Mouse (Mus musculus): ENCODE data around the gene Pde6h. TPM values are rescaled to one million over a fixed set of nuclear protein-coding genes. Genes with fewer than 3 reads are reported as not detected.
A peak's percentile ranks its signal among the peaks of the same experiment; 100 is the strongest.

The Pde6h gene
- polyA plus RNA-seq, 1 experiment from 2014 or later = not detected

GRCm38 (mm10) chr6:136903885-136904470 lies 19.7 kb upstream of the Pde6h start:
- ATAC-seq (ENCODE audit: low FRiP score) (no peak), DNase-seq (ENCODE audit: low spot score) (no peak)
- Histone ChIP-seq H3K9me3 (ENCODE audit: control insufficient read depth, low read length) (no peaks in the 10 kb centered on the region), H3K4me2 (replicated peaks; ENCODE audit: low read depth, low read length) (no peak overlapping the region), H3K36me3 (ENCODE audit: control insufficient read depth, insufficient read depth, low read length) (no peaks in the 10 kb centered on the region), H3K4me1 (replicated peaks; ENCODE audit: control insufficient read depth, insufficient read depth, low read length) (no peaks in the 10 kb centered on the region), H3K27me3 (ENCODE audit: control insufficient read depth, insufficient read depth, low read length) (no peaks in the 10 kb centered on the region), H3K27ac (ENCODE audit: low read depth, low read length) (no peak overlapping the region), H3K9ac (ENCODE audit: low read depth, low read length) (no peak overlapping the region), H3K4me3 (ENCODE audit: low read depth, low read length) (no peak overlapping the region)
- WGBS = 75% methylated on average over 8 of the region's 8 CpGs

GRCm38 (mm10) chr6:136906283-136906936 lies 17.2 kb upstream of the Pde6h start:
- Histone ChIP-seq H3K4me2 (replicated peaks; ENCODE audit: low read depth, low read length) (no peak overlapping the region), H3K4me3 (ENCODE audit: low read depth, low read length) (no peak overlapping the region), H3K27ac (ENCODE audit: low read depth, low read length) (no peak overlapping the region), H3K4me1 (replicated peaks; ENCODE audit: control insufficient read depth, insufficient read depth, low read length) (no peaks in the 10 kb centered on the region), H3K9ac (ENCODE audit: low read depth, low read length) (no peak overlapping the region), H3K9me3 (ENCODE audit: control insufficient read depth, low read length) (no peaks in the 10 kb centered on the region), H3K27me3 (ENCODE audit: control insufficient read depth, insufficient read depth, low read length) (no peaks in the 10 kb centered on the region), H3K36me3 (ENCODE audit: control insufficient read depth, insufficient read depth, low read length) (no peaks in the 10 kb centered on the region)
- 81% methylated on average over 19 of the region's 19 CpGs for WGBS
- ATAC-seq (ENCODE audit: low FRiP score) (no peak), DNase-seq (ENCODE audit: low spot score) (no peak)

GRCm38 (mm10) chr6:136906937-136907293 lies 16.7 kb upstream of the Pde6h start:
- no peak overlapping the region for H3K4me3 ChIP-seq (ENCODE audit: low read depth, low read length)
- no peaks in the 10 kb centered on the region for H3K36me3 ChIP-seq (ENCODE audit: control insufficient read depth, insufficient read depth, low read length)
- H3K9ac ChIP-seq (ENCODE audit: low read depth, low read length) = no peak overlapping the region
- no peak for ATAC-seq (ENCODE audit: low FRiP score)
- no peaks in the 10 kb centered on the region for H3K9me3 ChIP-seq (ENCODE audit: control insufficient read depth, low read length)
- no peak overlapping the region for H3K27ac ChIP-seq (ENCODE audit: low read depth, low read length)
- 76% methylated on average over 10 of the region's 10 CpGs for WGBS
- no peak for DNase-seq (ENCODE audit: low spot score)
- no peaks in the 10 kb centered on the region for H3K27me3 ChIP-seq (ENCODE audit: control insufficient read depth, insufficient read depth, low read length)
- no peak overlapping the region for H3K4me2 ChIP-seq (replicated peaks; ENCODE audit: low read depth, low read length)
- no peaks in the 10 kb centered on the region for H3K4me1 ChIP-seq (replicated peaks; ENCODE audit: control insufficient read depth, insufficient read depth, low read length)

GRCm38 (mm10) chr6:136910247-136910890 lies 13.3 kb upstream of the Pde6h start:
- Histone ChIP-seq H3K27me3 (ENCODE audit: control insufficient read depth, insufficient read depth, low read length) (no peaks in the 10 kb centered on the region), H3K9me3 (ENCODE audit: control insufficient read depth, low read length) (no peaks in the 10 kb centered on the region), H3K4me1 (replicated peaks; ENCODE audit: control insufficient read depth, insufficient read depth, low read length) (no peaks in the 10 kb centered on the region), H3K4me2 (replicated peaks; ENCODE audit: low read depth, low read length) (no peak overlapping the region), H3K27ac (ENCODE audit: low read depth, low read length) (no peak overlapping the region), H3K4me3 (ENCODE audit: low read depth, low read length) (no peak overlapping the region), H3K36me3 (ENCODE audit: control insufficient read depth, insufficient read depth, low read length) (no peaks in the 10 kb centered on the region), H3K9ac (ENCODE audit: low read depth, low read length) (no peak overlapping the region)
- DNase-seq (ENCODE audit: low spot score) (no peak), ATAC-seq (ENCODE audit: low FRiP score) (no peak)
- 88% methylated on average over 9 of the region's 9 CpGs for WGBS

GRCm38 (mm10) chr6:136912751-136913265 lies 10.8 kb upstream of the Pde6h start:
- H3K4me1 ChIP-seq (replicated peaks; ENCODE audit: control insufficient read depth, insufficient read depth, low read length) = no peaks in the 10 kb centered on the region
- no peak for DNase-seq (ENCODE audit: low spot score)
- no peak for ATAC-seq (ENCODE audit: low FRiP score)
- no peak overlapping the region for H3K9ac ChIP-seq (ENCODE audit: low read depth, low read length)
- WGBS = 71% methylated on average over 1 of the region's 2 CpGs
- no peak overlapping the region for H3K4me2 ChIP-seq (replicated peaks; ENCODE audit: low read depth, low read length)
- H3K36me3 ChIP-seq (ENCODE audit: control insufficient read depth, insufficient read depth, low read length) = no peaks in the 10 kb centered on the region
- H3K27me3 ChIP-seq (ENCODE audit: control insufficient read depth, insufficient read depth, low read length) = no peaks in the 10 kb centered on the region
- no peak overlapping the region for H3K4me3 ChIP-seq (ENCODE audit: low read depth, low read length)
- no peaks in the 10 kb centered on the region for H3K9me3 ChIP-seq (ENCODE audit: control insufficient read depth, low read length)
- no peak overlapping the region for H3K27ac ChIP-seq (ENCODE audit: low read depth, low read length)

GRCm38 (mm10) chr6:136913384-136914126 lies 10.1 kb upstream of the Pde6h start:
- peak; percentile 34 for DNase-seq (ENCODE audit: low spot score)
- no peak overlapping the region for H3K27ac ChIP-seq (ENCODE audit: low read depth, low read length)
- H3K4me1 ChIP-seq (replicated peaks; ENCODE audit: control insufficient read depth, insufficient read depth, low read length) = no peaks in the 10 kb centered on the region
- H3K36me3 ChIP-seq (ENCODE audit: control insufficient read depth, insufficient read depth, low read length) = no peaks in the 10 kb centered on the region
- no peak overlapping the region for H3K9ac ChIP-seq (ENCODE audit: low read depth, low read length)
- 18% methylated on average over 18 of the region's 18 CpGs for WGBS
- H3K4me2 ChIP-seq (replicated peaks; ENCODE audit: low read depth, low read length) = peak overlapping the region; percentile 26; the same call in 1 of the 2 replicates
- 0 out of 2 replicates have a peak overlapping the region, but pooled peaks have one; percentile 6 for H3K4me3 ChIP-seq (ENCODE audit: low read depth, low read length)
- H3K27me3 ChIP-seq (ENCODE audit: control insufficient read depth, insufficient read depth, low read length) = no peaks in the 10 kb centered on the region
- no peaks in the 10 kb centered on the region for H3K9me3 ChIP-seq (ENCODE audit: control insufficient read depth, low read length)
- ATAC-seq (ENCODE audit: low FRiP score) = peak; percentile 49

- DNase-seq (ENCODE audit: low spot score) (no peak), ATAC-seq (ENCODE audit: low FRiP score) (no peak)
- no peak overlapping the region for H3K9ac ChIP-seq (ENCODE audit: low read depth, low read length)
- H3K4me3 ChIP-seq (ENCODE audit: low read depth, low read length) = no peak overlapping the region
- H3K4me1 ChIP-seq (replicated peaks; ENCODE audit: control insufficient read depth, insufficient read depth, low read length) = no peaks in the 10 kb centered on the region
- no peaks in the 10 kb centered on the region for H3K36me3 ChIP-seq (ENCODE audit: control insufficient read depth, insufficient read depth, low read length)
- no peak overlapping the region for H3K27ac ChIP-seq (ENCODE audit: low read depth, low read length)
- no peaks in the 10 kb centered on the region for H3K27me3 ChIP-seq (ENCODE audit: control insufficient read depth, insufficient read depth, low read length)
- WGBS = 90% methylated on average over 6 of the region's 6 CpGs
- H3K9me3 ChIP-seq (ENCODE audit: control insufficient read depth, low read length) = no peaks in the 10 kb centered on the region
- no peak overlapping the region for H3K4me2 ChIP-seq (replicated peaks; ENCODE audit: low read depth, low read length)
These were observed 9.4 kb upstream of the Pde6h start for GRCm38 (mm10) chr6:136914234-136914633.

- Histone ChIP-seq H3K36me3 (ENCODE audit: control insufficient read depth, insufficient read depth, low read length) (no peaks in the 10 kb centered on the region), H3K4me2 (replicated peaks; ENCODE audit: low read depth, low read length) (no peak overlapping the region), H3K9ac (ENCODE audit: low read depth, low read length) (no peak overlapping the region), H3K27ac (ENCODE audit: low read depth, low read length) (no peak overlapping the region), H3K4me1 (replicated peaks; ENCODE audit: control insufficient read depth, insufficient read depth, low read length) (no peaks in the 10 kb centered on the region), H3K4me3 (ENCODE audit: low read depth, low read length) (no peak overlapping the region), H3K27me3 (ENCODE audit: control insufficient read depth, insufficient read depth, low read length) (no peaks in the 10 kb centered on the region), H3K9me3 (ENCODE audit: control insufficient read depth, low read length) (no peaks in the 10 kb centered on the region)
- whole genome bisulfite sequencing = 86% methylated on average over 8 of the region's 8 CpGs
- DNase-seq (ENCODE audit: low spot score) (no peak), ATAC-seq (ENCODE audit: low FRiP score) (no peak)
These were observed 7.8 kb upstream of the Pde6h start for GRCm38 (mm10) chr6:136915721-136916395.

All from hindbrain, embryonic 11.5 days (tissue).